Mouse (Mus musculus) effector memory CD4-positive, alpha-beta T cell, adult 7 months (primary cell): Measurements from ENCODE around the gene Zfp445. TPM values are rescaled to one million over a fixed set of nuclear protein-coding genes. Genes with fewer than 3 reads are reported as not detected.

Experiments
- polyA plus RNA-seq: library from polyadenylated mRNA; unstranded; fragments of 100-300 nt; shearing (Covaris generic); gene quantifications from one replicate; pipeline ENCODE4 v1.2.1, GENCODE M21; 2017

Gene Zfp445
- polyA plus RNA-seq, result 50.3 TPM

DNA sequence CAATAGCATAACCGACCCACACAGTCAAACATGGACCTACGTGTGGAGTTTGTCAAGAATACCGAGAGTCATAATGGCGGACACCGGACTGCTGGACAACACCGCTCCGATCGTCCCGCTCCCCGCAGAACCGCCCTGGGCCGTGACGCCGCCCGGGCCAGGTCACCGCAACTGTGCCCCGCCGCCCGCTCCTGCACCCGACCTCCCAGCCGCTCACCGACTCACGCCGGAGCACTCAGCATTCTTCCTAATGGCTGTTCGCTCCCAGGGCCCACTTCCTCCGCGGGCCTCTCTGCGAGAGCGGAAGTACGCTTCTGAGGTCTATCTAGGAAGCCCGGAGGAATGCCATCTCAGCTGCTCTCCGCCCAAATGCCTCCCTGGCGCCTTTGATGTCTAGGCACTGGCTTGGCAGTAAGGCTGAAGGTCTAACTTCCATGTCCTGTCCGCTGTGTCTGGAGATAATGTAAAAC lies at the start of gene Zfp445:
TSS of gene Zfp445 (minus strand) at position 310 of the 470 bp plus-strand sequence.

DNA sequence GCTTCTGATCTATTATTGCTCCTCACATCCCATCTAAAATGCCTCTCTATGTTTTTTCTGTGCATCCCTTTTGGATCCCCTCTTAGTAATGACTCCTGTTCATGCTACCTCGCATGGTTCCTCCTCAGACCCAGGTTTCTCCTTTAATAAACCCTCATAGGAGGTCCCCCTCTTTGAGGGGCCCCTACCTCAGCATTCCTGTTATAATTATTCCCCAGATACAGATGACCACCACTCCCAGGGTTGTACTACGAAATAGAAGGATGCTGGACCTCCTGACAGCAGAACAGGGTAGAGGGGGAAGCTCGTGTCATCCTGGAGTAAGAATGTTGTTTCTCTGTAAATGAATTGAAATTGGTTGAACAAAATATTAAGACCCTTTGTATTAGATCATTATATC lies 19.6 kb upstream of the Zfp445 start, which contains the start of gene Zkscan7:
TSS of gene Zkscan7 (plus strand) at position 301 of the 400 bp plus-strand sequence.

DNA sequence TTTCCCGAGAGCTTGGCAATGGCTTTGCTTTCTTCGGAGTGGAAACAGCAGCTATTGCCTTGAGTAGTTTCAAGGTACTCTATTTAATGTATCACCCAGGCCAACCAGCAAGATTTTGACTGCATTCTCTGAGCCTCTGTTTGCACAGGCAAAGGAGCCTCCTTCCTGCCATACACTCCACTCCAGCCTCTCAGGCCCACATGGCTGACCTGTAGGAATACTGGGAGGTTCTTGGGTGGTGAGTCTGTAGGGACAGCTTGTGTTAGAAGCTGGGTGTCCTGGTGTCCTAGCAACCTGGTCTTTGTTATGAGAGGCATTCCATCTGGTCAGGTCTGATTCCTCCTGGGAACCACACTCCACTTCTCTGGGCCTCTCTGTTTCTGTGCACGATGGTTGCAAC lies 22.0 kb downstream of the Zfp445 start, which contains the start of gene Gm35549:
TSS of gene Gm35549 (minus strand) at position 276 of the 400 bp plus-strand sequence.

DNA sequence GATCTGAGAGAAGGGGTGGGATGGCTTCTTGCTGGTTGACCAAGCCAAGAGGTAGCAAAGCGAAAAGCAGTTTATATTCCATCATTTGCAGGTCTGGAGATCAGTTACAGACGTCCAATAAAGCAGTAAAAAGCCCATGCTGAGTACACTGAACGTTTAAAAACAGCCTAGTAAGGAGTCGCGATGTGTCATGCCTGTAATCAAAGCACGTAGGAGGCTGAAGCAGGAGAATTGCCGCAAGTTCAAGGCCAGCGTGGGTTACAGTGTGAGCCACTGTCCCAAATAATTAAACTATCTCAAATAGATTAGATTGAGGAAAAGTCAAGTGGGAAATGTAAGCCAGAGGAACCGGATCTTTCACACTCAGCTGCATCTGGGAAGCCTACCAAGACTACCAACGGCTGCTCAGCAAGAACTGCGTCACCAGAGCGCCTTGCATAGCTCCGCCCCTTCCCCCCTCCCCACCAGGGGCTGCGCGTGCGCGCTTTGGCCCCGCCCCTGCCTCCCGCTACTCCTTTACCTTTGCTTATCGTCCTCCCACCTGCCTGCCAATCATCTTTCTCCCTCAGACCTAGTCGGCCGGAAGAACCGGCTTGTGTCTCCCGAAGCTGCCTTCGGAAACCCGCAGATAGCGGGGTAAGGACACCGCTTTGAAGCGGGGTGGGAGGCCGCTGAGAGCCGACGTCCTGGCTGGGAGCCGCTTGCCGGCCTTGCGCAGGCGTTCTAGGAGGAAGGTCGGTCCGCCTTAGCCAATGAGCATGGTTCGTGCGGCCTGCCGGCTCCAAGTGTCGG lies 60.6 kb downstream of the Zfp445 start, which contains the start of gene Tcaim:
TSS of gene Tcaim (plus strand) at position 487 of the 792 bp plus-strand sequence.

Other genes with a start within 250 kb of the Zfp445 start
- not detected for gene Topaz1, start 118.7 kb downstream of the Zfp445 start, polyA plus RNA-seq
- 9.3 TPM for gene Tcaim, start 60.5 kb downstream of the Zfp445 start, polyA plus RNA-seq
- gene Gm35549, start 22.0 kb downstream of the Zfp445 start, polyA plus RNA-seq, result not detected
- 2.5 TPM for gene Zkscan7, start 19.7 kb upstream of the Zfp445 start, polyA plus RNA-seq
- 0.24 TPM for gene Zfp105, start 57.1 kb upstream of the Zfp445 start, polyA plus RNA-seq
- gene 1110059G10Rik, start 85.0 kb upstream of the Zfp445 start, polyA plus RNA-seq, result 27.5 TPM
- gene Kif15, start 85.0 kb upstream of the Zfp445 start, polyA plus RNA-seq, result 3.2 TPM
- 14.2 TPM for gene Tmem42, start 155.3 kb upstream of the Zfp445 start, polyA plus RNA-seq
- gene Tgm4, start 168.7 kb upstream of the Zfp445 start, polyA plus RNA-seq, result 1.1 TPM
- gene Zdhhc3, start 247.2 kb upstream of the Zfp445 start, polyA plus RNA-seq, result 63.2 TPM
- gene Exosc7, start 247.2 kb upstream of the Zfp445 start, polyA plus RNA-seq, result 56.0 TPM